Mouse (Mus musculus): Measurements from ENCODE around the gene Txndc15. TPM values are rescaled to one million over a fixed set of nuclear protein-coding genes. Genes with fewer than 3 reads are reported as not detected.

Gene Txndc15
- total and polyA plus RNA-seq, 3 experiments = 11.6 to 36.8 (median 14.0) TPM

DNA sequence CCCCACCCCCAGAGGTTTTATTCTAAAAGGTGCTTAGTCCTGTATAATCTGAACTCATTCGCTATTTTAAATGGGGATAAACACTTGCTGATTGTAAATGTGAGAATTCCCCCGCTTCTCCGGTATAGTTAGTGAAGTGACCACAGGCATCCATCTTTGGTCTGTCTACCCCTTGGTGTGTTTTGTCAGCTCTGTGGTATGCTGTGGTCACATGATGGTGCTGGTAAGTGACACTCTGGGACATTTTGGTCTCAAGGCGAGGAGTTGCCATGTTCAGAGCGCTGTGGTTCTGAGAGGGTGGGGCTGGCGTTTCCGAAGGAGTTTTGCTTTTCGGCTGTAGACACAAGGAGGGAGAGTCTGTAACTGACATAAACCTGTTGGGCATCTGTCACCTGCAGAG lies 23.4 kb downstream of the Txndc15 start:
- peaks cover 4% of the 10 kb centered on the region for H3K4me1 ChIP-seq (ENCODE audit: insufficient read depth, low read depth, low read length)
- no peaks in the 10 kb centered on the region for H3K9me3 ChIP-seq (replicated peaks)
- DNase-seq (ENCODE audit: low spot score) (no peak), ATAC-seq (ENCODE audit: extremely low read depth, insufficient number of reproducible peaks, low FRiP score, poor library complexity, severe bottlenecking) (no peak)
- H3K4me3 ChIP-seq (ENCODE audit: low read depth, low read length) = no peak overlapping the region
- H3K27me3 ChIP-seq (ENCODE audit: insufficient read depth, low read length) = no peaks in the 10 kb centered on the region
- H3K36me3 ChIP-seq (replicated peaks) = peaks cover 68% of the 10 kb centered on the region
- TF ChIP-seq CTCF (IDR thresholded peaks at IDR 0.05; ENCODE audit: low read depth, low read length) (no peak), POLR2AphosphoS5 (IDR thresholded peaks at IDR 0.05; ENCODE audit: insufficient replicate concordance, low read depth, low read length) (no peak), GATA2 (IDR thresholded peaks at IDR 0.05; ENCODE audit: borderline replicate concordance, low read depth, low read length) (no peak), TAL1 (conservative IDR thresholded peaks at IDR 0.05; ENCODE audit: low read depth, low read length) (no peak), GATA1 (IDR thresholded peaks at IDR 0.05; ENCODE audit: borderline replicate concordance, low read length) (no peak)

DNA sequence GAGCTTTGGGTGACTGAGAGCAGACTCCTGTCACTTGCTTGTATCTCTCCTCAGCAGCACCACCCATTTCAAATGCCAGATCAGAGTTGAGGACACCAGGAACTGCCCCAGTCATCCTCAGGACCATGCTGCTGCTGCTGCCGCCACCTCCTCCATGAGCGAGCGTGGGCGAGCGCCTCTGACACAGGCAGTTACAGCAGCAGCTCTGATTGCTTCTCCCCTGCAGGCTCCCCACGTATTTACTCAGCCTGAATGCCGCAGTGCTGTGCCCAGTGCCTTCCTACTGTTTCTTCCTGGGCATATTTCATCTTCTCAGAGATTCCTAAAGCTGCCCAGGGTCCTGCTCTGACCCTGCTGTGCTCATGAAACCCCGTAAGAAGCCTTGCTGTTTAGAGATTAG lies 27.9 kb downstream of the Txndc15 start:
- ATAC-seq (ENCODE audit: extremely low read depth, insufficient number of reproducible peaks, low FRiP score, poor library complexity, severe bottlenecking) (no peak), DNase-seq (ENCODE audit: low spot score) (no peak)
- no peak for TF ChIP-seq GATA2 (IDR thresholded peaks at IDR 0.05; ENCODE audit: borderline replicate concordance, low read depth, low read length)
- no peak for TF ChIP-seq TAL1 (conservative IDR thresholded peaks at IDR 0.05; ENCODE audit: low read depth, low read length)
- TF ChIP-seq CTCF (IDR thresholded peaks at IDR 0.05; ENCODE audit: low read depth, low read length) = no peak
- no peak for TF ChIP-seq POLR2AphosphoS5 (IDR thresholded peaks at IDR 0.05; ENCODE audit: insufficient replicate concordance, low read depth, low read length)
- TF ChIP-seq GATA1 (IDR thresholded peaks at IDR 0.05; ENCODE audit: borderline replicate concordance, low read length) = no peak
- peaks cover 8% of the 10 kb centered on the region for H3K4me1 ChIP-seq (ENCODE audit: insufficient read depth, low read depth, low read length)
- H3K4me3 ChIP-seq (ENCODE audit: low read depth, low read length) = no peak overlapping the region
- H3K9me3 ChIP-seq (replicated peaks) = no peaks in the 10 kb centered on the region; the same call in 1 of the 2 replicates
- H3K27me3 ChIP-seq (ENCODE audit: insufficient read depth, low read length) = no peaks in the 10 kb centered on the region
- peaks cover 56% of the 10 kb centered on the region for H3K36me3 ChIP-seq (replicated peaks)

DNA sequence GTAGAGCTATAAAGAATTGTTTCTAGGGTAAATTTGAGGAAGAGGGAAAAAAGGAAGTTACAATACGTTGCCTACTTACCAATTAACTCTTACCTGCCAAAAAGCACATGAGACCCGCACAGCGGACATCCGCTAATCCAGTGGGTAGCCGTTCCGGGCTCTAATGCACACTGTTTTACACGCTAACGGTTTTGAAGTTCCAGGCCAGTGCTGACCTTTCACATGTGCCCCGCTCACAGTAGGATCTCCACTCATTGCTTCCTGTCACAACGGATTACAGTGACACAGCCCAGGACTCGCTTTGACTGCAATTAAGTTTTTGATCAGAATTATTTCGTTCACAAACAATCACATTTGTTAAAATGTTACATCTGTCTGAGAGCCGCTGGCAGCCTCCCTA lies 39.9 kb downstream of the Txndc15 start:
- no peaks in the 10 kb centered on the region for H3K9me3 ChIP-seq (replicated peaks)
- ATAC-seq (ENCODE audit: extremely low read depth, insufficient number of reproducible peaks, low FRiP score, poor library complexity, severe bottlenecking) (no peak), DNase-seq (ENCODE audit: low spot score) (no peak)
- peaks cover 7% of the 10 kb centered on the region; the same call in 1 of the 2 replicates for H3K4me1 ChIP-seq (ENCODE audit: insufficient read depth, low read depth, low read length)
- no peaks in the 10 kb centered on the region for H3K27me3 ChIP-seq (ENCODE audit: insufficient read depth, low read length)
- no peak overlapping the region for H3K4me3 ChIP-seq (ENCODE audit: low read depth, low read length)
- TF ChIP-seq GATA1 (IDR thresholded peaks at IDR 0.05; ENCODE audit: borderline replicate concordance, low read length) (no peak), CTCF (IDR thresholded peaks at IDR 0.05; ENCODE audit: low read depth, low read length) (no peak), GATA2 (IDR thresholded peaks at IDR 0.05; ENCODE audit: borderline replicate concordance, low read depth, low read length) (no peak), POLR2AphosphoS5 (IDR thresholded peaks at IDR 0.05; ENCODE audit: insufficient replicate concordance, low read depth, low read length) (no peak), TAL1 (conservative IDR thresholded peaks at IDR 0.05; ENCODE audit: low read depth, low read length) (no peak)
- H3K36me3 ChIP-seq (replicated peaks) = peaks cover 15% of the 10 kb centered on the region

DNA sequence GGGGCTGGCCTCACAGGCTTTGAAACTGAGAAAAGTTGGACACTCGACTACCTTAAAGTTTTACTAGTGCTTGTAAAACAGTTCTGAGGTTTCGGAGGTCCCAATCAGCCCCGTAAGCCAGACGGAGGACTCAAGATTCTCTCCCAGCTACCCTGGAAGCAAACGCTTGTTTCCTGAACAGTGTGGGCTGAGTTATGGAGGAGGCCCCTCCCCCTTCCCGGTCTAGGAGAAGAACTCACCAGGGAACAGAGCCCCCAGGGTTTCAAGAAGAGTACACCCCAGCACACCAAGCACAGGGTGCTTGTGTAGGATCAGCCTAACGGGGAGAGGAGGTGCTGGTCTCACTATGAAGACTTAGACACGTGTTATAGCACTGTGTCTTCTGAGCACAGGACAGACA lies 42.3 kb downstream of the Txndc15 start:
- no peak for ATAC-seq (ENCODE audit: extremely low read depth, insufficient number of reproducible peaks, low FRiP score, poor library complexity, severe bottlenecking)
- no peak for DNase-seq (ENCODE audit: low spot score)
- Histone ChIP-seq H3K4me3 (ENCODE audit: low read depth, low read length) (no peak overlapping the region), H3K4me1 (ENCODE audit: insufficient read depth, low read depth, low read length) (peaks cover 9% of the 10 kb centered on the region), H3K9me3 (replicated peaks) (no peaks in the 10 kb centered on the region), H3K36me3 (replicated peaks) (peaks cover 12% of the 10 kb centered on the region), H3K27me3 (ENCODE audit: insufficient read depth, low read length) (no peaks in the 10 kb centered on the region)
- no peak for TF ChIP-seq POLR2AphosphoS5 (IDR thresholded peaks at IDR 0.05; ENCODE audit: insufficient replicate concordance, low read depth, low read length)
- TF ChIP-seq GATA2 (IDR thresholded peaks at IDR 0.05; ENCODE audit: borderline replicate concordance, low read depth, low read length) = no peak
- TF ChIP-seq CTCF (IDR thresholded peaks at IDR 0.05; ENCODE audit: low read depth, low read length) = no peak
- no peak for TF ChIP-seq GATA1 (IDR thresholded peaks at IDR 0.05; ENCODE audit: borderline replicate concordance, low read length)
- TF ChIP-seq TAL1 (conservative IDR thresholded peaks at IDR 0.05; ENCODE audit: low read depth, low read length) = no peak

DNA sequence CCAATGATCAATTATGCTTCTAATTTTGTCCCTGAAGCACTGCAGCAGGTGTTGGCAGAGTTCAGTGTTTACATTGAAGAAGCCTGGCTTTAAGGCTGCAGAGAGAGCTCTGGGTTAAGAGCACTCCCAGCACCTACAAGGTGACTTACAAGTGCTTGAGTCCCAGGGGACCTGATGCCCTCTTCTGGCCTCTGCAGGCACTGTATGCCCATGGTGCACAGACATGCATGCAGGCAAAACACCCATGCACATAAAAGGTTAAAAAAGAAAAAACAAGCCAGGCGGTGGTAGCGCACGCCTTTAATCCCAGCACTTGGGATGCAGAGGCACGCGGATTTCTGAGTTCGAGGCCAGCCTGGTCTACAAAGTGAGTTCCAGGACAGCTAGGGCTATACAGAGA lies 43.2 kb downstream of the Txndc15 start:
- ATAC-seq (ENCODE audit: extremely low read depth, insufficient number of reproducible peaks, low FRiP score, poor library complexity, severe bottlenecking) (no peak), DNase-seq (ENCODE audit: low spot score) (no peak)

GRCm38 (mm10) chr13:55760576-55760975 lies 46.1 kb downstream of the Txndc15 start:
- DNase-seq (ENCODE audit: low spot score) (no peak), ATAC-seq (ENCODE audit: extremely low read depth, insufficient number of reproducible peaks, low FRiP score, poor library complexity, severe bottlenecking) (no peak)
- Histone ChIP-seq H3K27me3 (ENCODE audit: insufficient read depth, low read length) (no peaks in the 10 kb centered on the region), H3K4me3 (ENCODE audit: low read depth, low read length) (no peak overlapping the region), H3K9me3 (replicated peaks) (no peaks in the 10 kb centered on the region), H3K4me1 (ENCODE audit: insufficient read depth, low read depth, low read length) (peaks cover 9% of the 10 kb centered on the region), H3K36me3 (replicated peaks) (peaks cover 11% of the 10 kb centered on the region)
- TF ChIP-seq GATA2 (IDR thresholded peaks at IDR 0.05; ENCODE audit: borderline replicate concordance, low read depth, low read length) = no peak
- TF ChIP-seq TAL1 (conservative IDR thresholded peaks at IDR 0.05; ENCODE audit: low read depth, low read length) = no peak
- no peak for TF ChIP-seq POLR2AphosphoS5 (IDR thresholded peaks at IDR 0.05; ENCODE audit: insufficient replicate concordance, low read depth, low read length)

More for the DNA sequence above, 43.2 kb downstream of the Txndc15 start:
- Histone ChIP-seq H3K36me3 (replicated peaks) (peaks cover 10% of the 10 kb centered on the region), H3K9me3 (replicated peaks) (no peaks in the 10 kb centered on the region), H3K4me1 (ENCODE audit: insufficient read depth, low read depth, low read length) (peaks cover 9% of the 10 kb centered on the region), H3K4me3 (ENCODE audit: low read depth, low read length) (no peak overlapping the region), H3K27me3 (ENCODE audit: insufficient read depth, low read length) (no peaks in the 10 kb centered on the region)
- TF ChIP-seq CTCF (IDR thresholded peaks at IDR 0.05; ENCODE audit: low read depth, low read length) (no peak), GATA1 (IDR thresholded peaks at IDR 0.05; ENCODE audit: borderline replicate concordance, low read length) (no peak), POLR2AphosphoS5 (IDR thresholded peaks at IDR 0.05; ENCODE audit: insufficient replicate concordance, low read depth, low read length) (no peak), GATA2 (IDR thresholded peaks at IDR 0.05; ENCODE audit: borderline replicate concordance, low read depth, low read length) (no peak), TAL1 (conservative IDR thresholded peaks at IDR 0.05; ENCODE audit: low read depth, low read length) (no peak)

All from G1E (cell line).